ENCODE assay signal across 8 mouse cellular contexts in the genomic region with DNA sequence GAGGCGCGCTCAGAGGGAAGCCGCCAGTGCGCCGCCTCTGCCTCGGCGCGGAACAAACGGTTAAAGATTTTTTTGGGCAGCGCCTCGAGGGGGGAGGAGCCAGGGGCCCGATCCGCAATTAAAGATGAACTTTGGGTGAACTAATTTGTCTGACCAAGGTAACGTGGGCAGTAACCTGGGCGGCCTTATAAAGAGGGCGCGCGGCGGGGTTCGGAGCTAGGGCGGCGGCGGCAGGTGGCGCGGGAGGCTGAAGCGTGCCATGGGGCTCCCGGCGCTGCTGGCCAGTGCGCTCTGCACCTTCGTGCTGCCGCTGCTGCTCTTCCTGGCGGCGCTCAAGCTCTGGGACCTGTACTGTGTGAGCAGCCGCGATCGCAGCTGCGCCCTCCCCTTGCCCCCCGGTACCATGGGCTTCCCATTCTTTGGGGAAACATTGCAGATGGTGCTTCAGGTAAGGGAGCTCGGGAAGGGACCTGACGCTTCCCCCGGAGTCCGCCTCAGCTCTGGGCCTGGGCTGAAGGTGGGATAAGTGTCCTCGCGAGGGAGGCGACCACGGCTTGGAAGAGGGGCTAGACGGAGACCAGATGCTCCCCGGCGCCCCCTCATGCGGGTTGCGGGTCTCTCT. TPM values are rescaled to one million over a fixed set of nuclear protein-coding genes. Genes with fewer than 3 reads are reported as not detected.
DNase-seq lines count a peak whose midpoint lies in the region; ATAC-seq lines count a peak whose summit lies in the region.

Gene Cyp26a1, plus strand, starts transcription at position 148 of the 622 bp plus-strand sequence.

- peak within 1 kb of the TSS; percentile 83 for H3K4me2 ChIP-seq in heart, embryonic 13.5 days
- H3K4me2 ChIP-seq in embryonic facial prominence, embryonic 14.5 days (ENCODE audit: low read depth, low read length) = peak within 1 kb of the TSS; percentile 66
- peak within 1 kb of the TSS; percentile 46 for H3K4me2 ChIP-seq in neural tube, embryonic 14.5 days (ENCODE audit: low read depth, low read length)

- peaks cover 100% of the 10 kb centered on the region for H3K27me3 ChIP-seq in heart, embryonic 13.5 days (replicated peaks)
- peaks cover 95% of the 10 kb centered on the region for H3K27me3 ChIP-seq in embryonic facial prominence, embryonic 14.5 days (replicated peaks; ENCODE audit: control insufficient read depth, insufficient read depth, low read length)
- peaks cover 91% of the 10 kb centered on the region for H3K27me3 ChIP-seq in neural tube, embryonic 14.5 days (ENCODE audit: control insufficient read depth, insufficient read depth, low read length)

- no peaks in the 10 kb centered on the region for H3K36me3 ChIP-seq in heart, embryonic 13.5 days
- no peaks in the 10 kb centered on the region for H3K36me3 ChIP-seq in embryonic facial prominence, embryonic 14.5 days (ENCODE audit: control insufficient read depth, insufficient read depth, low read length)
- no peaks in the 10 kb centered on the region for H3K36me3 ChIP-seq in neural tube, embryonic 14.5 days (ENCODE audit: control insufficient read depth, insufficient read depth, low read length)

- no peak for ATAC-seq in heart, embryonic 13.5 days (ENCODE audit: extremely low read depth, insufficient number of reproducible peaks, low FRiP score, low TSS enrichment)
- peak; percentile 51 for ATAC-seq in embryonic facial prominence, embryonic 14.5 days (ENCODE audit: low read depth)
- ATAC-seq in neural tube, embryonic 14.5 days (ENCODE audit: low read depth) = peak; percentile 29; the same call in 1 of the 2 replicates

- under 1% methylated on average over 51 of the region's 51 CpGs for WGBS in heart, embryonic 13.5 days
- 0% methylated on average over 44 of the region's 51 CpGs for WGBS in embryonic facial prominence, embryonic 14.5 days
- WGBS in neural tube, embryonic 14.5 days = under 1% methylated on average over 51 of the region's 51 CpGs

- H3K4me1 ChIP-seq in heart, embryonic 13.5 days = peaks cover 49% of the 10 kb centered on the region
- H3K4me1 ChIP-seq in embryonic facial prominence, embryonic 14.5 days (ENCODE audit: control insufficient read depth, insufficient read depth, low read length) = peaks cover 5% of the 10 kb centered on the region; the same call in 1 of the 2 replicates
- peaks cover 11% of the 10 kb centered on the region for H3K4me1 ChIP-seq in neural tube, embryonic 14.5 days (ENCODE audit: control insufficient read depth, insufficient read depth, low read length)

- no peak for DNase-seq in heart, adult 9 months (ENCODE audit: low spot score in 2 of 2)
- no peak for DNase-seq in embryonic facial prominence, embryonic 14.5 days (ENCODE audit: low spot score)
- peak; percentile 44 for DNase-seq in kidney, postnatal 10 days
- DNase-seq in adipocyte (ENCODE audit: low spot score) = no peak
- no peak for DNase-seq in frontal cortex, postnatal 10 days (ENCODE audit: low spot score in 2 of 2)
- DNase-seq in urinary bladder, postnatal 4 days (ENCODE audit: low spot score in 2 of 2) = no peak

- no peak within 1 kb of the TSS for H3K27ac ChIP-seq in heart, embryonic 13.5 days (replicated peaks)
- no peak within 1 kb of the TSS for H3K27ac ChIP-seq in embryonic facial prominence, embryonic 14.5 days (replicated peaks; ENCODE audit: low read depth, low read length)
- H3K27ac ChIP-seq in neural tube, embryonic 14.5 days (ENCODE audit: low read depth, low read length) = no peak within 1 kb of the TSS

- no peaks in the 10 kb centered on the region for H3K9me3 ChIP-seq in heart, embryonic 13.5 days
- no peaks in the 10 kb centered on the region for H3K9me3 ChIP-seq in embryonic facial prominence, embryonic 14.5 days (ENCODE audit: control insufficient read depth, low read length)
- no peaks in the 10 kb centered on the region for H3K9me3 ChIP-seq in neural tube, embryonic 14.5 days (ENCODE audit: control insufficient read depth, low read length)

- H3K9ac ChIP-seq in heart, embryonic 13.5 days = peak within 1 kb of the TSS; percentile 40; the same call in 1 of the 2 replicates
- H3K9ac ChIP-seq in embryonic facial prominence, embryonic 14.5 days (ENCODE audit: low read depth, low read length) = peak within 1 kb of the TSS; percentile 2; the same call in 1 of the 2 replicates
- H3K9ac ChIP-seq in neural tube, embryonic 14.5 days (replicated peaks; ENCODE audit: low read depth, low read length) = no peak within 1 kb of the TSS

- H3K4me3 ChIP-seq in heart, embryonic 13.5 days = peak within 1 kb of the TSS; percentile 54
- peak within 1 kb of the TSS; percentile 39 for H3K4me3 ChIP-seq in embryonic facial prominence, embryonic 14.5 days (ENCODE audit: low read depth, low read length)
- peak within 1 kb of the TSS; percentile 29 for H3K4me3 ChIP-seq in neural tube, embryonic 14.5 days (ENCODE audit: low read depth, low read length)

RNA-seq across cellular contexts. Expression of gene Cyp26a1, which starts in this region (rescaled TPM):
- polyA plus RNA-seq in heart, embryonic 13.5 days (2015; fragmentation: Nextera tagmentation; extraction: Ambion mirVana) = 0.78 and 1.5 TPM in 2 replicates
- 6.8 and 8.1 TPM in 2 replicates for polyA plus RNA-seq in embryonic facial prominence, embryonic 14.5 days (2014; fragmentation: Nextera tagmentation; extraction: Ambion mirVana)
- polyA plus RNA-seq in neural tube, embryonic 14.5 days (2014; fragmentation: Nextera tagmentation; extraction: Ambion mirVana) = 0.44 TPM in 1 of 2 replicates, not detected in the other

Comparison
In these comparisons a context has a peak if more than half of its experiments do, and no peak if none do; other contexts are left out.
1. Peak in ATAC-seq, H3K4me3 ChIP-seq and H3K4me2 ChIP-seq in neural tube, embryonic 14.5 days; RNA of the gene not detected or under 1 TPM.